Mouse (Mus musculus): ENCODE data around the gene Entpd3. TPM values are rescaled to one million over a fixed set of nuclear protein-coding genes. Genes with fewer than 3 reads are reported as not detected.

Entpd3 gene
- polyA plus RNA-seq, 1 experiment = 0.06 TPM

DNA sequence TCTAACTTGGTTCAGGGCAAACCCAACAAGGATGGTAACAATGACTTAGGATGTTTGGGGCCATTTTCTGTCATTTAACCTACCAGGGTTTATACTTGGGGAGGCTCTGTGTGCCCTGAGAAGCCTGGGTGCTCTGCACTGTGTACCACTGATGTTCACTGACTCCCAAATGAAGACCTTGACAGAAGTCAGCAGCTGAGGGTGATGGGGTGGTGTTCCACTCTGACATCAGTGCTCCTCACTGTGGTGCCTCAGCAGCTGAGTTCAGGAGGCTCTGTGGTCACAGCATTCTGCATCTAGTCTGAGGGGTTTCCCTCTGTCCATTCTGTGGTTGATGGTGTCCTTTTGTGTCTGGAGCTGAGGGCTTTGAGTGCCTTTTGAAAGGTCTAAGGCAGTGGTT lies 71.4 kb downstream of the Entpd3 start:
- Histone ChIP-seq H3K4me1 (ENCODE audit: control insufficient read depth, insufficient read depth, low read length) (no peaks in the 10 kb centered on the region), H3K27ac (ENCODE audit: control insufficient read depth, insufficient read depth, low read depth, low read length) (no peak overlapping the region), H3K36me3 (ENCODE audit: control insufficient read depth, insufficient read depth, low read length) (no peaks in the 10 kb centered on the region), H3K4me3 (ENCODE audit: control insufficient read depth, low read depth, low read length) (no peak overlapping the region), H3K27me3 (ENCODE audit: control insufficient read depth, insufficient read depth, low read length) (no peaks in the 10 kb centered on the region)
- TF ChIP-seq CTCF (IDR thresholded peaks at IDR 0.05; ENCODE audit: control insufficient read depth, insufficient read depth, insufficient replicate concordance, low read depth, low read length) = no peak
- TF ChIP-seq POLR2A (IDR thresholded peaks at IDR 0.05; ENCODE audit: control insufficient read depth, low read depth, low read length) = no peak

DNA sequence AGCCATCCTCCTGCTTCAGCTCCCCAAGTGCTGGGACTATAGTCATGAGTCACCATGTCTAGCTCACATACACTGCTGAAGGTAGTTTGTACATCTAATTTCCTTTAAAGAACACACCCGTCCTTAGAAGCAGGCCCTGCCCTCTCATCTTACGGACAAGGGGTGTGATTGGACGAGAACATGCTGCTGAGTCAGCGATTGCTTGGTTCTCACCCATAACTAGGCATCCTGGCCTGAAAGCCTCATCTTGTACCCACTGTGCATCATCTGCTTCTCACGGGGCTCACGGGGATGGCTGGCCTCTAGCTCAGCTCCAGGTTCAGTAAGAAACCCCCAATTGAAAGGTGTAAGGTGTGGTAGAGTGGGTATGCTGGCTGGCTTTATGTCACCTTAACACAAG lies 74.4 kb downstream of the Entpd3 start:
- H3K4me1 ChIP-seq (ENCODE audit: control insufficient read depth, insufficient read depth, low read length) = no peaks in the 10 kb centered on the region; the same call in 1 of the 2 replicates
- no peaks in the 10 kb centered on the region for H3K27me3 ChIP-seq (ENCODE audit: control insufficient read depth, insufficient read depth, low read length)
- no peak for TF ChIP-seq POLR2A (IDR thresholded peaks at IDR 0.05; ENCODE audit: control insufficient read depth, low read depth, low read length)
- TF ChIP-seq CTCF (IDR thresholded peaks at IDR 0.05; ENCODE audit: control insufficient read depth, insufficient read depth, insufficient replicate concordance, low read depth, low read length) = no peak
- no peak overlapping the region for H3K27ac ChIP-seq (ENCODE audit: control insufficient read depth, insufficient read depth, low read depth, low read length)
- H3K36me3 ChIP-seq (ENCODE audit: control insufficient read depth, insufficient read depth, low read length) = no peaks in the 10 kb centered on the region
- peak overlapping the region; percentile 13; the same call in 1 of the 2 replicates for H3K4me3 ChIP-seq (ENCODE audit: control insufficient read depth, low read depth, low read length)

Other genes starting within 250 kb of the Entpd3 start
- 0.40 and 0.41 TPM in 2 replicates for gene Myrip, start 238.3 kb upstream of the Entpd3 start, polyA plus RNA-seq (2012; rRNA removed)
- 105 and 115 TPM in 2 replicates for gene Eif1b, start 47.6 kb upstream of the Entpd3 start, polyA plus RNA-seq (2012; rRNA removed)
- 118 and 126 TPM in 2 replicates for gene Rpl14, start 31.6 kb downstream of the Entpd3 start, polyA plus RNA-seq (2012; rRNA removed)